Mouse (Mus musculus): ENCODE measurements around the gene Gak.

DNA sequence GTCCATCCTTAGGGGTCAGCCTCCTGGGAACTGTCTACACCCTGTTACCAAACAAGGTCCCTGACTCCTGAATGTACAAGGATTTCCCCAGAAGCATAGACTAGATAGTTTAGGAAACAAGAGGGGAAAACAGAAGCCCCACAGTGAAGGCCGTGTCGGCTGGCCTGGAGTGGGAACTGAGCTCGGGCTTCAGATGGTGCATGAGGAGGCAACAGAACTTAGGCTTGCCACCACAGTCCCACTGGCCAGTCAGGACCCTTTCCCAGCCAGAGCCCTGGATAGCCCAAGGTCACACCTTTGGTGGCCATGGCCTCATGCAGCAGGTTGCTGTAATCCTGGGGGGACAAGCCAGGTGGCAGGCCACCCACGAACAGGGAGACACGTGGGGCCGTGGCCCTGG is 23.8 kb upstream of the Gak start:
- TF ChIP-seq CTCF (IDR thresholded peaks at IDR 0.05; ENCODE audit: extremely low read depth, insufficient read depth, low read length): no peak
- no peak for TF ChIP-seq POLR2A (IDR thresholded peaks at IDR 0.05; ENCODE audit: extremely low read depth, insufficient read depth, low read length)
